Mouse (Mus musculus) bone marrow macrophage, adult 2 months (primary cell): Measurements from ENCODE around the gene Adamts5.

ENCODE experiments used
- CTCF ChIP-seq: IDR thresholded peaks from 2 replicates; pipeline ENCODE4 v1.5.1; 2012; ENCODE audit warnings: low read depth, mild to moderate bottlenecking, low read length, moderate library complexity
- POLR2A ChIP-seq: IDR thresholded peaks from 2 replicates; pipeline ENCODE4 v1.6.1; 2012; ENCODE audit warnings: mild to moderate bottlenecking, low read depth, low read length, borderline replicate concordance

DNA sequence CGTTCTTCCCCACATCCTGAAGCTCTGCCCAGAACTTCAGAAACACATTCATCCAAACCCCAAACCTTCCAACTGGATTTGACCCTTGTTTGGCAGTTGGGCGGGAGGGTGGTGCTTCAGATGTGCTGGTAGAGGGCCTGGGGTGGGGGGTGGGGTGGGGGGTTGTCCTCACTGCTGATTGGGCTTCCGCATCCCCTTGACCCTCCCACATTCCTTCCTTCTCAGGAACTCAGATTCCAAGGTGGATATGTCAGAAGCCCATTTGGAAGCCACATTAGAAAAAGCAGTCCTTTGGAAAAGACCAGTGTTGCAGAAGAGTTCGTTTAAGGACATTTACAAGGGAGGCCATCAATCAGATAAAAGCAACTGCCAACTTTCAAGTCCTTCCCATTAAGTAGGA is 3.2 kb downstream of the Adamts5 start:
- TF ChIP-seq CTCF (no peak), POLR2A (no peak)
